Mouse (Mus musculus) right cerebral cortex, adult 18-20 months (tissue): Measurements from ENCODE around the gene Eftud2.
A peak's percentile ranks its signal among the peaks of the same experiment; 100 is the strongest.

Source experiments
- DNase-seq: peaks from one replicate; pipeline ENCODE4 v3.0.0; 2022; ENCODE audit warnings: mixed read lengths

Gene Eftud2

DNA sequence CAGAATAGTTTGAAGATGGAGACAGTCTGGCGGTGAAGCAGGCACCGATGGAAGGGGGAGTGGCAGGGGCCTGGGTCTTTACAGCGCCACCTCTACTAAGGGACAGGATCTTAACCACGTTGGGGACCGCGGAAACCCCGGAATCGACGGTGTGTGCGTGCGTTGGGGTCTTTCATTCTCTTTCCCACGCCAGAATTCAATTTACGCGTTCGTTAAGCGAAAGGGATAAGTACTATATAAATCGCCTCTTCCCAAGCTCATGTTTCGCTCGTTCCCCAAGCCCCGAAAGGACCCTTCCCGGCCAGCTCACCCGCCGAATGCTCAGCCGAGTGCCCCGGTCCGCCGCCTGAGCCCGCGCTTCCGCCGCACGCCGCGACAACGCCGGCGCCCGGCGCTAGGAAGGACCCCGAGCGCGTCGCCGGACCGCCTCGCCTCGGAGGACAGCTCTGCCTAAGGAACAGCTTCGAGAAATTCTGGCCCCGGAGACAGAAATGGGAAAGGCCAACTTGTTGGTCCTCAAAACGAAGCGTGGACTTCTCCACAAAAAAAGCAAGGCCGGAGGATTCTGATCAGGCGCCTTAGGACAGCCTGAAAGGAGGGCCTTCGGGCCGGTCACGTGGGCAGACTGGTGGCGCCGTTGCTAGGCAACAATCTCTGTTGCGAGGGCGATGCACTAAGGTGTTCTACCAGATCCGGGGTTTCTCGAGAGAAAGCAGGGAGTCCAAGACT, at the start of gene Eftud2, which contains the start of gene Ccdc103:
Gene Eftud2 (minus strand): TSS at position 401 of the 729 bp plus-strand sequence.
Gene Ccdc103 (plus strand): TSS at position 620 of the 729 bp plus-strand sequence.
- DNase-seq = peak; percentile 93

DNA sequence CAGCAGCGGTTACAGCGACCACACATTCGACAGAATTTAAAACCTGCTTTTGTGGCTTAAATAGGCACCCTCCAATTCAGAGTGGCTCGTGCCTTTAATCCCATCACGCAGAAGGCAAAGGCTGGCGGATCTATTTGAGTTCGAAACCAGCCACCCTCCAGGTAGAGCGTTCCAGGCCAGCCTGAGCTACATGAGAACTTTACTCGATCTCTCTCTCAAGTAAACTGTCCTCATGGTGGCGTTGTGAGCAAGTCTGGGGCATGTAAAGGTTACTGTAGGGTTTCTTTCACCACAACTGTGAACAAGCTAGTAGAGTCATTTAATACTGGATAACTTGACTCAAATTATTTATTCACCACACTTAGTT, 44.5 kb upstream of the Eftud2 start:
- no peak for DNase-seq

DNA sequence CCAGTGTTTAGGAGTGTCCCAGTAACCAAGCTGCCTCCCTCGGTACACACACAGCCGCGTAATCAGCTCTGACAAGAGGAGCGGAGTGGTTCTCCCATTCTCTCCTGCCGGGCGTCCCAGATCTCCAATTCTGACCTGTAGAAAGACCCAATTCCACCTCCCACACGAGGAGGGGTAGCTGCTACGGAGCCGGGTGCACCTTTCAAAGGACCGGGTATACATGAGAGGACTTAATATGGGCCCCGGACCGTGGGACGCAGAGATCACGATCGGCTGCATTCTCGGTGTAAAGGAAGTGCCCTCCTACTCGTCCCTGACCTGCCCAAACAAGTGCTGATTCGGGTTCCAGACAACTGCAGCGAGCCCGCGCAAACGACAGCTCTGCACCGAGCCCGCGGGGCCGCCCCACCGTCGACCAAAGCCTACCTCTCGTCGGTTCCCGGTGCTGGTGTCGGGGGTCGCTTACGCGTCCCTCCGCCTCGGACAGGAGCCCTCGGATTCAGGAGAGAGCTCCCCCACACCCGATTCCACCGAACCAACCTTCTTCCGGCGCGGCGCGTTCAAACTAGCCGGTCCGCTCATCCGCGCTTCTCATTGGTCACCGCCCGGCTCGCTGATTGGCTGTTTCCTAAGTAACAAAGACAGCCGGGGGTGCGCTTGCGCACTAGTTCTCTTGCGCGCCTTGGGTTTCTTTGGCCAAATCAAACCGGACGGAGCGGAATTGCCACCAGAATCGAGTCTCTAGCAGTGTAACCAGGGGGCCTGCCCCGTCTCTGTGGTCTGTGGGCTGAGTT, 44.0 kb upstream of the Eftud2 start, which contains the start of gene Kif18b:
Gene Kif18b (minus strand): TSS at position 568 of the 794 bp plus-strand sequence.
- DNase-seq = peak; percentile 95

DNA sequence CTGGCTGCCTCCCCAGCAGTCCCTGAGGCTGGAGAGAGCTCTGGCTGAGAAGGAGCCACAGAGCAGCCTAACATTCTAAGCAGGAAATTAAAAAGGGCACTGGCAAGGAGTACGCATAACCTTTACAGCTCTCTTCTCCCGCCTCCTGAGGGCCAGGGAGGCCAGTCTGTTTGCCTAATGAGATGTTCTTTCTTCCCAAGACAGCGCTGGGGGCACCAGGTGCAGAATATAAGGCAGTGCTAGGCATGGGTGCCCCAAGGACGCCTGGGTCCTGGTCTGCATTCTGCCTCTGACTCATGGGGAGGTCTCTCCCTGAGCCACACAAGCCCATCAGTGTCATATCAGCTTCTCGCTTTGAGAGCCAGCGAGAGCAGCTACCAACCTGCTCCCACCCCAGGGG, 40.7 kb upstream of the Eftud2 start:
- DNase-seq = no peak

DNA sequence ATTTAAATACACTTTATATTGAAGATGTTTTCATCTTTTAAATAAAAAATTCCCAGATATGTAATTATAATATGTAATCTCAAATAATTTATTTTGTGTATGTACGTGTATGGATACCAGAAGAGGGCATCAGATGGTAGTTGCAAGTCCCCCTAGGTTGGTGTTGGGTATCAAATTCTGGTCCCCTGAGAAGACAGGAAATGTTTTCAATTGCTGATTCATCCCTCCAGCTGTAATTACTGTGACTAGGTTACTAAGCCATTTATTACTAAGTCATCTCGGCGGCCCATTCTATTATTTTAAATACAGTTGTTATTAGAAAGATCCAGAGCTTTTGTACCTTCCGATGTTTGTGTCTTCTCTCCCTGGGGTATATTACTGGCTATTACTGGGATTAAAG, 37.3 kb upstream of the Eftud2 start:
- no peak for DNase-seq

DNA sequence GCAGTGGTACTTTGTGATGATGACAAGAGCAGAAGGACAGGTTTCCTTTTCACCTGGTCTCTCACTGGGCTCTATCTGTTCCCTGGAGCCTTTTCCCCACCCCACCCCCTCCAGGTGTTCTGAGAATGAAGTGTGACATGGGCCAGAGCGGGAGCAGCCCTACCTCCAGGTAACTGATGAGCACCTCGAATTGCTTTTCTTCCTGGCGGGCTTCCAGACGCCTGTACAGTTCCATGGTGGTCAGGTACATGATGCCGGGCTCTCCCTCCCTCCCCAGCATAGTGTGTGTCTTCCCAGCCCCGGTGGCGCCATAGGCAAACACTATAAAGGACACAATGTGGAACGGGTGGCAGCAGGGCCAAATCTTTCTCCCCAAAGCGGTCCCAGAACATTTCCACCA, 34.6 kb upstream of the Eftud2 start:
- DNase-seq = no peak

DNA sequence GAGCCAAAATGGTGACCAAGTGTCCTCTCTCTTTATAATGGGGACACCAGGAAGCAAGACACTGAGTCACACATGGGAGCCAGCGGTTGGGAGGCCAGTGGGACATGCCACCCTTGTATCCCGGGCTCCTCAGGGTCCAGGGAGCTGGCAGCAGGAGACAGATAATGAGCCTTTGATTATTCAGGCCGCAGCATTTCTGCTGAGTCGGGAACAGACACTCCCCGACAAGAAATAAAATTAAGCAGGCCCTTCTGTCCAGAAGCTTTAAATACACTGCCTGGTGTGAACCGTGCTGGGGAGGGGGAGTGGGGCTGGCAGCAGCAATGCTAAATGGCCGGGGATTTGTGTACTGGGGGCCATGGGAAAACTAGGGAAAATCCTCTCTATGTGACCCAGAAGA, 30.6 kb upstream of the Eftud2 start:
- no peak for DNase-seq

DNA sequence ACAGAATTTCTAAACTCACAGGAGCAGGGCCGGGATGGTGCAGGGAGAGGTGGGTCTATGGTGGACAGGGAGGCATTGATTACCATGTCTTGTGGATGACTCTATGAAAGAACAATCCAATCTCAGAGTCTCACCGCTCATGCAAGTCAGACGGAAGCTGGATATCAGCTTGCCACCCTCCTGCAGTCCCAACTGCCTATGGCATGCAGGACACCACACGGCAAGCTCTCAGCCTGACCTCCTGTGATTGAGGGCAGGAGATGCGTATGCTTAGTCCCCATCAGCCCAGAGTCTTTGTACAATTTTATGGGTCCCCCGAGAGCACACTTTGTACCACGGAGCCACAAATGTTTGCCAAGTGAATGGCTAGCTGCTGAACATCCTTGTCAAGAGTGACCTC, 22.9 kb upstream of the Eftud2 start:
- DNase-seq = no peak

DNA sequence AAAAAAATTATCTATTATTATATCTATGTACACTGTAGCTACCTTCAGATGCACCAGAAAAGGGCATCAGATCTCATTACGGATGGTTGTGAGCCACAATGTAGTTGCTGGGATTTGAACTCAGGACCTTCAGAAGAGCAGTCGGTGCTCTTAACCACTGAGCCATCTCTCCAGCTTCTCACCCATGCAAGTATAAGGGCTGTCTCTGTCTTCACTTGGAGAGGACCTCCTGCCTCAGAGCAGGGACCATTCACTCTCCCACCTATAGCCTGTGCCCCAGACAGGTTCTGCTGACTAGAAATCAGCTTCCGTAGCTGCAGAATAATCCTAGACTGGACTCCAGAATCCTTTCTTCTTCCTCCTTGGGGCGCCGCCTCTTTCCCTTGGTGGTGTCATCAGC, 21.3 kb upstream of the Eftud2 start:
- DNase-seq = no peak

DNA sequence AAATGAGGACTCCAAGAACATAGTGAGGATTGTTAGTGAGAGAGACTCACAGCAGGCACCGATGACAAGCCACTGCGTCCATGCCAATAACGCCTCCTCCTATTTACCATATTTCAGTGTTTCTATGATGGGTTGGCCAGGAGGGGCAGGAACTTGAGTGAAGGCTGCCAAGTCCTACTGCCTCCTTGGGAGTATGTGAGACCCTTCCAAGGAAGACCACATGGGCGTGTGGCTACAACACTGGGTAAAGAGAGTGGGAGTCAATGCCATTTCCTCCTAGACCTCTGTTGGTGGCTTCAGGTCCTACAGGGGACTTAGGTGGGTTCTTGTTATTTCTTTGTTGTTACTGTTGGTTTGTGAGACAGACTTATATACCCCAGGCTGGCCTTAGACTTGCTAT, 20.4 kb upstream of the Eftud2 start:
- no peak for DNase-seq

DNA sequence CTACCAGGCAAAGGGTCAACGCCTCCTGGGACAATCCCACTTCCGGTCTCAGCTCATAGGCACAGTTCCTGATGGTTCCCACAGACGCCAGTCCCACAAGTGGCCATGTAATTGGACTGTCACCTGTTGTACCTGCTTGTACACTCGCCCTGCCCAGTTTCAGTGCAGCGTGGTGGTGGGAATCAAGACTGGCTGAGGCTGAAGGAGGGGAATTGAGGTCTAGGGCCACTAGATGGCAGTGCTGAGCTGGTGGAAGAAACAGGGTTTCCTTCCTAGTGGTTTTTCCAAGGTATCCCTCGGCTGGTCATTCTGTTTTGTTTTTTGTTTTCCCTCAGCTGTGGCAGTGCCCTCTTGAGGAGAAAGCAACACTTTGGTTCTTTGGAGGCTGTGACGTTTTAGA, 20.0 kb upstream of the Eftud2 start, which contains the start of gene Gfap:
Gene Gfap (minus strand): TSS at position 150 of the 400 bp plus-strand sequence.
- DNase-seq = peak; percentile 65

DNA sequence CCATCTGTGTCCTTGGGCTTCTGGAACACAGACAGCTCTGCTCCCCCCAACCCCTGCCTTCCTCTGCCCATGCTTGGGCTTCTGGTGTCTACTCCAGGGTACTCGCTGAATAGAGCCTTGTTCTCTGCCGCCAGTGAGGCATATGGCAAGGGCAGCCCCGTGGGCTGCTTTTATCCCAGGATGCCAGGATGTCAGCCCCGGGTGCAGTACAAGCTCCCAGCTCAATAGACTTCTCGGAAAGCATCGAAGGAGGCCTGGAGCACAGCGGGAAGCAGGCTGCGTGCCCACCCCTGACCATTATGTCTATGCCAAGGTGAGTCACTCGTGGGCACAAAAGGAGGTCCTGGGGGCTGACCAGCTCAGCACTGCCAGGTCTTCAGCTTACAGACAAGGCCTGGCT, 17.6 kb upstream of the Eftud2 start:
- DNase-seq = peak; percentile 31

DNA sequence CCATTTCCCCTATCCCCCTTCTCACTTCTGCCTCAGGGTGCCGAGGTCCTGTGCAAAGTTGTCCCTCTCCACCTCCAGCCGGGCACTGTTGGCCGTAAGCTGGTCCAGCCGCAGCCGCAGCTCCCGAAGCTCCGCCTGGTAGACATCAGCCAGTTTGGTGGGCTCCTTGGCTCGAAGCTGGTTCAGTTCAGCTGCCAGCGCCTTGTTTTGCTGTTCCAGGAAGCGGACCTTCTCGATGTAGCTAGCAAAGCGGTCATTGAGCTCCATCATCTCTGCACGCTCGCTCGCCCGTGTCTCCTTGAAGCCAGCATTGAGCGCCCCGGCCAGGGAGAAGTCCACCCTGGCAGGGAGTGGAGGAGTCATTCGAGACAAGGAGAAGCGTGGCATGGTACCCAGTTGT, 15.9 kb upstream of the Eftud2 start:
- no peak for DNase-seq

DNA sequence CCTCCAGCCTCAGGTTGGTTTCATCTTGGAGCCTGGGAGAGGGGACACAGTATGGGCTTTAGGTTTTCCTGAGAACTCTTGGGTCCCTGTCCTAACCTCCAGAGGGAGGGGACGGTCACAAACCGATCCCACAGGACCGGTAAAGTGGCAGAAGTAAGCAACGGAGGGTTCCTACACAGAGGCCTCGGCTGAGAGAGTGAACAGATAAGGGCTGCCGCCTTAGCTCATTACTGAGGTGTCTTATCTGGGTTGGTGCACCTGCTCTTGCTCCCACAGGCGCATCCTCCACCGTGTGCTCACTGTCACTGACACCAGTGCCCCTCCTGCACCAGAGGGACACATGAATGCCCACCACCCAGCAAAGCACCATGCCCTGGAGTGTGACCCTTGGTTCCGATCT, 15.0 kb upstream of the Eftud2 start:
- no peak for DNase-seq

DNA sequence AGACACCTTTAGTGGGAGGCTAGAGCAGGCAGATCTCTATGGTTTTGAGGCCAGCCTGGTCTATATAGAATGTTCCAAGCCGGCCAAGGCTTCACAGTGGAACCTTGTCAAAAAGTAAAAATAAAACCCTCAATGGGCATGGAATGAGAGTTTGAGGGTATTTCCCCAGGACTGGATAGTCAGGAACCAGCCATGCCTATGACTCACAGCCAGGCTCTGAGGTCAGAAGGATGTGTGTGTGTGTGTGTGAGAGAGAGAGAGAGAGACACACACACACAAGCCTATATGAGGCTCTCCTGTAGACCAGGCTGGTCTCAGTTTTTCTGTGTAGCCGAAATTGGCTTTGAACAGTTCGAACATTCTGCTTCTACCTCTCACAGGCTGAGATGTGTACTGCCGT, 13.9 kb upstream of the Eftud2 start:
- no peak for DNase-seq

DNA sequence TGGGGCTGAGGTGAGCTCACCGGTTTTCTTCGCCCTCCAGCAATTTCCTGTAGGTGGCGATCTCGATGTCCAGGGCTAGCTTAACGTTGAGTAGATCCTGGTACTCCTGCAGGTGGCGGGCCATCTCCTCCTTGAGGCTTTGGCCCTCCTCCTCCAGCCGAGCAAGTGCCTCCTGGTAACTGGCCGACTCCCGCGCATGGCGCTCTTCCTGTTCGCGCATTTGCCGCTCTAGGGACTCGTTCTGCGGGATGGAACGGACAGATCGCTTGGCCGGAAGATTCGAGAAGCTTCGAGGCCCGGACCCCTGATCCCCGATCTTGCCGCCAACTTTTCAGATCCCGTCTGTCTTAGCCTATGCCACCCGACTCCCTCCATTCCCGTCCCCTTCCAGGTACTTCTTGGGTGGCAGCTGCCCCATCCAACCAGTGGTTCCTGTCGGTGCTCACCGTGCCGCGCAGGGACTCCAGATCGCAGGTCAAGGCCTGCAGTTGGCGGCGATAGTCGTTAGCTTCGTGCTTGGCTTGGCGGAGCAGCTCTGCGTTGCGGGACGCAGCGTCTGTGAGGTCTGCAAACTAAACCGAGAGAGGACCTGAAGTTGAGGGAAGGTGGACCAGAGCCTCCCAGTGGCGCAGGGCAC, 12.3 kb upstream of the Eftud2 start:
- DNase-seq = peak; percentile 33

DNA sequence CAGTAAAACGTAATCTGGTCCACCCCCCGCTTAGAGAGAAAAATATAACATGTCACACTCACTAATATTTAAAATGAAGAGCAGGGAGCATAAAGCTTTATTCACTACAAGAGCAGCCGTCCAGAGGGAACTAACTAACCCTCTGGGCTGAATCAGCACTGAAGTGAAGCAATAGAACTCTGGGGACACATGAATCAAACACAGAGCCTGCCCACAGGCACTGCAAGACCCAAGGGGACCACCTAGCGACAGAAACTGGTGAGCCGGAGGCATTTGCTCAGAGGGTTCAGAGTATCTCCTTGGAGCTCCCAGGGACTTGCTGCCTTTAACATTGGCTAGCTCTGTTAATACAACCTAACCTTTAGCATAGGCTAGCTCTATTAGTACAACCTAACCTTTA, 9.3 kb upstream of the Eftud2 start:
- DNase-seq = no peak

DNA sequence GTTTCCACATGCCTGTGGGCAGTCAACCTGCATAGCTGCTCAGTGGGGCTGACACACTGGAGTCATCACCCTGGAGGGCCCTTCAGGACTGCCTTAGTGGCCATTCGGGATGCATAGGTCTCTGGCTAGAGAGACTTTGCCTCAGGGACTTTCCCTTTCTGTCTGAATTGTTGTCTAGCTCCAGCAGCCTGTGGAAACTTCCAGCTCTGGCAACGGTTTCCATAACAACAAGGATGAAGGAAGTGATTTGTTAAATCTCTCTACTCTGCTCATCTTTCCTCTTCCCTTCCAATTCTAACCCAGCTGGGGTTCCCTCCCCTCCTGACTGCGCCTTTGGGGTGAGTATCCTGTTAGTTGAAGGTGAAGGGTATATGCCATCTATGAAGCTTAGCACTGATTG, 7.3 kb upstream of the Eftud2 start:
- DNase-seq = peak; percentile 63

DNA sequence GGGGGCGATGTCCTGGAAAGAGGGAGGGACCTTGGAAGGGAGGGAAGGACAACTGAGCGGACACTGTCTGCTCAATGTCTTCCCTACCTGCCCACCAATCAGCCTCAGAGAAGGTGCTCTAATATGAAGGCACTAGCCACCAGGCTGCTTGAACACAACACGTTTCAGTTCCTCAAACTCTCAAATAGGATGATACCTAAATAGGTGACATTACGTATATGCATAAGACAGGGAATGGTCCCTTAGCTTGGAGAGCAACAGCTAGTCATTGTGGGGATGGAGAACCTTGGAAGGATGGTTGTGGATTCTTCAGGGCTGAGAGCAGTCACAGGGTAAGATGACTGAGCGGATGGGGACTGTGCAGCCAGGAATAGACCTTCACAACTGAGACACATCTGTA, 6.6 kb upstream of the Eftud2 start:
- no peak for DNase-seq

DNA sequence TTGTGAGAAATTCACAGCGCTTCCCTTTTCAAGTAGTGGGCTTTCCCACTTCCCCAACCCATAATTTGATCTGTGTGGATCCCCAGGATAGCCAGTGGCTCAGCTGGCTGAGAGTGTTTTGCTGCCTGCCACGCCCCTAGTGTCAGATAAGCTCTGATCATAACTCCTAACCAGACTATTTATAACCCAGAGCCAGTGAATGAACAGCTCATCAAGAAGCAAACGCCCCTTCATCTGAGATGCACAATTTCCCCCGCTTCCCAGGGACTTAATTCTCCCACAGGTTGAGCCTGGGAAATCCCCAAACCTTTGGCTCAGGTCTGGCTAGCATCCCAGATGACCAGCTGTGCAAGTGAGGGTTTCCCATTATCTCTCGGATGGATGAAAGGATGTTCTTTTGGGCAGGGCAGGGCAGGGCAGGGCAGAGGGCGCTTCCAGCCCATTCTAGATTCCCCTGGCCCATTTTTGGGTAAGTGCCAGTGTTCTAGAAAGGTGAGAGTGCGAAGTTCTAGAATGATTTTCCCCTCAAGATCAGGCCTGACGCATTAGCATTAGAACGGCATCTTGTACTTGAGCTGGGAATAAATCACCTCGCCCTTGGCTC, 3.9 kb upstream of the Eftud2 start, which contains the start of gene Fam187a:
Gene Fam187a (plus strand): TSS at position 554 of the 604 bp plus-strand sequence.
- DNase-seq = no peak

DNA sequence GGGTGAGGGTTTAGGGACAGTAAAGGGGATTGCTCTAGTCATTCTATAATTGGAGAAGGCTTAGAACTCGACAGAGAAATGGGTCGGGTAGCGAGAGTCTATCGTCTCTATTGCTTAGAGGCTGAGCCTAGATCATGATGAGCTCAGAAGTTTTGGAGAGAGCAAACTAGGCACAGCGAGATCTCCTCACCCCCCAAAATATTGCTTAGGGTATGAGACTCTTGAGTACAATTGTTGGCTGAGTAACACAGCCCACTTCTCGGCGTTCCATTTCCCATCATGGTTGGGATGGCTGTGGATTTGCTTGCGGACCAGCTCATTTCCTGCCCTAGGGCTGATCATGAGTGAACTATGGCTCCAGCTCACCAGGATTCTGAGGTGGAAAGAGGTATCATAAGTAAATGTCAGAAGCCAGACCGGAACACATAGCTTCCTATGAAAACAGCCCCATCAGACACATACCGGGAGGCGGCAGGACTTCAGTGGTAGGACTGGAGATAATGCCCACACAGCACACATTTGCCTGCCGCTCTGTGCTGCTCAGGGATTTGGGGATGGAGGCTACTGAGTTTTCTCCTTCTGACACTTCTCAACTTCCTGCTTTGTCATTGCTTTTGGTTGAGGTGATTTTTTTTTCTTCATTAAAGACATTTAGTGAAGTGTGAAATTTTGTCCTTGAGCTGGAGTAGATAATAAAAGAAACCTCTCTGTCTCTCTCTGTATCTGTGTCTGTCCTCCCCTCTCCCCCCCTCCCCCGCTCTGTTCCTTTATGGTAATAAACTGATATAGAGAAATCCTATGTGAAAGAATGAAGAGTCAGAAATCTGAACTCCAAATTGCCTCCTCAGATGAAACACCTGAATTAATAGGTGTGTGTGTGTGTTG, 771 bp upstream of the Eftud2 start:
- no peak for DNase-seq

DNA sequence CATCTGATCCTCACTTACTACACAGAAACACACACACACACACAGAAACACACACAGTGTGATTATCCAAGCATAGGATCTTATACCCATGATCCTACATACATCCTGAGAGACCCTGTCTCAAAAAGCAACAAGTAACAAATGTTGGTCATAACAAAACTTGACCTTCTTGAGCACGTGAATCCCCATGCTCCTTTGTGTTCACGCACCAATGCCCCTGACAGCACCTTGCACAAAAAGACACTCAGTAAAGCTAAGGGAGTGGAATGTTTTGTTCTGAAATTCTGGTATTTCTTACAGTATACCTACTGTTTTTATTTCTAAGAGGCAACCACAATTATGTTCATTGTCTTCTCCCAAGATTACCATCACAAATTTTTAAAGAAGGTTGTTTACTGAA, 1.2 kb downstream of the Eftud2 start:
- no peak for DNase-seq
